Mouse (Mus musculus) spleen, adult 2 months (tissue): ENCODE results near the gene Arf6.

Source experiments
- CTCF ChIP-seq: fragments of 200-500 bp; IDR thresholded peaks from 2 replicates; pipeline ENCODE4 v1.5.1; 2011; ENCODE audit warnings: mild to moderate bottlenecking, inconsistent platforms; ENCODE audit not compliant: insufficient read depth, insufficient read length, insufficient replicate concordance; ENCODE audit errors: extremely low read depth
- POLR2A ChIP-seq: fragments of 200-500 bp; IDR thresholded peaks from 2 replicates; pipeline ENCODE4 v1.6.1; 2011; ENCODE audit warnings: low read depth, low read length, inconsistent platforms

- TF ChIP-seq CTCF = no peak
- no peak for TF ChIP-seq POLR2A
These were observed 4.2 kb downstream of the Arf6 start for GRCm38 (mm10) chr12:69376132-69376531.
